18 mouse cellular contexts compared by ENCODE assay signal in the genomic region with DNA sequence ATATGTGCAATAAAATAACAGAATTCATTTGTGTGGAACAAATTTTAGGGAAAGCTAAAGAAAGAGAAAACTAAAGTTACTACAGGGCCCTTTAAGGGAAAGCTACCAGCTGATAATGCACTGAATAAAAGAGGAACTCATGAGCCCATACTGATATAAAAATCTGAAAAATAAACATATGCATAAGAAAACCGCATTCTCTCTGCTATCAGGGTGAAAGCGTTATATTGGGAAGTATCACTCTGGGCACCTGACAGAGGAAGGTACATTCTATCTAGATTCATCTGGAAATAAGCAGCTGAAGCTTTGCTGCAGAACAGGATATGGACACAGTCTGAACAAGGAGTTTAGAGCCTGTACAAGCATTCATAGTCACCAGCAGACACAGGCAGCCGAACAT.
A peak's percentile ranks its signal among the peaks of the same experiment; 100 is the strongest.
DNase-seq lines count a peak whose midpoint lies in the region; ATAC-seq lines count a peak whose summit lies in the region.
"Had no signal": no experiment of that assay in that cellular context is flagged by ENCODE, and none has a peak within 500 bp of the region (broad histone marks: within the 10 kb centered on the region; RNA-seq: fewer than 3 reads in every experiment).

No protein-coding gene starts in this region.

- 85% methylated on average over 3 of the region's 3 CpGs for WGBS in midbrain, embryonic 13.5 days
- 87% methylated on average over 3 of the region's 3 CpGs for WGBS in midbrain, embryonic 15.5 days
- 88% methylated on average over 3 of the region's 3 CpGs for WGBS in embryonic facial prominence, embryonic 10.5 days

- peak; percentile 39 for DNase-seq in MEL-GATA-1-ER (ENCODE audit: extremely low read depth, low read depth)
- no peak for DNase-seq in retina, embryonic 14.5 days (ENCODE audit: low spot score)
- no peak for DNase-seq in embryonic facial prominence, embryonic 10.5 days (ENCODE audit: low spot score)
- DNase-seq: adrenal gland, adult 2 months; adrenal gland, postnatal 10 days; adrenal gland, postnatal 25 days; cerebellum, adult 11 months; cerebellum, adult 18-20 months; cerebellum, adult 8-10 months; cerebellum, adult 9-11 months; cerebellum, postnatal 14 days; cerebellum, postnatal 36 days; embryo, embryonic 11 days; forebrain, postnatal 0 days had no signal

- H3K9me3 ChIP-seq in midbrain, embryonic 13.5 days = no peaks in the 10 kb centered on the region
- no peaks in the 10 kb centered on the region for H3K9me3 ChIP-seq in midbrain, embryonic 15.5 days
- H3K9me3 ChIP-seq in embryonic facial prominence, embryonic 10.5 days = no peaks in the 10 kb centered on the region
- H3K9me3 ChIP-seq: embryonic facial prominence, embryonic 12.5 days; forebrain, embryonic 13.5 days had no signal

- H3K36me3 ChIP-seq in midbrain, embryonic 13.5 days = peaks cover 13% of the 10 kb centered on the region
- H3K36me3 ChIP-seq in midbrain, embryonic 15.5 days (replicated peaks) = 0 out of 2 replicates have a peak, but pooled peaks cover 2% of the 10 kb centered on the region
- H3K36me3 ChIP-seq in embryonic facial prominence, embryonic 10.5 days (replicated peaks) = 0 out of 2 replicates have a peak, but pooled peaks cover 5% of the 10 kb centered on the region

- no peaks in the 10 kb centered on the region for H3K4me1 ChIP-seq in midbrain, embryonic 13.5 days (replicated peaks)
- H3K4me1 ChIP-seq in midbrain, embryonic 15.5 days = no peaks in the 10 kb centered on the region
- no peaks in the 10 kb centered on the region for H3K4me1 ChIP-seq in embryonic facial prominence, embryonic 10.5 days
- H3K4me1 ChIP-seq: embryonic facial prominence, embryonic 12.5 days; forebrain, embryonic 13.5 days had no signal

- no peak overlapping the region for H3K9ac ChIP-seq in midbrain, embryonic 13.5 days (replicated peaks)
- no peak overlapping the region for H3K9ac ChIP-seq in midbrain, embryonic 15.5 days
- H3K9ac ChIP-seq: embryonic facial prominence, embryonic 12.5 days; forebrain, embryonic 13.5 days; forebrain, postnatal 0 days had no signal

- 0 out of 2 replicates have a peak overlapping the region, but pooled peaks have one; percentile 25 for H3K27ac ChIP-seq in midbrain, embryonic 13.5 days
- H3K27ac ChIP-seq in midbrain, embryonic 15.5 days = no peak overlapping the region
- H3K27ac ChIP-seq in embryonic facial prominence, embryonic 10.5 days (replicated peaks) = no peak overlapping the region
- H3K27ac ChIP-seq: embryonic facial prominence, embryonic 12.5 days; forebrain, embryonic 13.5 days had no signal

- ATAC-seq in midbrain, embryonic 13.5 days = no peak
- ATAC-seq in midbrain, embryonic 15.5 days (replicated peaks) = no peak
- ATAC-seq: forebrain, embryonic 13.5 days; forebrain, postnatal 0 days had no signal

- no peak overlapping the region for H3K4me2 ChIP-seq in midbrain, embryonic 13.5 days (replicated peaks)
- H3K4me2 ChIP-seq in midbrain, embryonic 15.5 days = no peak overlapping the region
- H3K4me2 ChIP-seq: embryonic facial prominence, embryonic 12.5 days; forebrain, embryonic 13.5 days had no signal

- no peaks in the 10 kb centered on the region for H3K27me3 ChIP-seq in midbrain, embryonic 13.5 days
- H3K27me3 ChIP-seq in midbrain, embryonic 15.5 days (replicated peaks) = no peaks in the 10 kb centered on the region
- H3K27me3 ChIP-seq in embryonic facial prominence, embryonic 10.5 days (replicated peaks; ENCODE audit: low read depth, poor library complexity, severe bottlenecking) = no peaks in the 10 kb centered on the region
- H3K27me3 ChIP-seq: embryonic facial prominence, embryonic 12.5 days; forebrain, embryonic 13.5 days had no signal

- no peak overlapping the region for H3K4me3 ChIP-seq in midbrain, embryonic 13.5 days (replicated peaks)
- H3K4me3 ChIP-seq in midbrain, embryonic 15.5 days = no peak overlapping the region
- no peak overlapping the region for H3K4me3 ChIP-seq in embryonic facial prominence, embryonic 10.5 days
- H3K4me3 ChIP-seq: embryonic facial prominence, embryonic 12.5 days; forebrain, embryonic 13.5 days had no signal
